Mouse (Mus musculus): ENCODE measurements at regions not wholly inside any gene's neighbourhood (a gene's known extent, or its start where the extent isn't known, plus 50 kb on each side); places are given as distances from the start of the nearest gene placed in this dataset.

DNA sequence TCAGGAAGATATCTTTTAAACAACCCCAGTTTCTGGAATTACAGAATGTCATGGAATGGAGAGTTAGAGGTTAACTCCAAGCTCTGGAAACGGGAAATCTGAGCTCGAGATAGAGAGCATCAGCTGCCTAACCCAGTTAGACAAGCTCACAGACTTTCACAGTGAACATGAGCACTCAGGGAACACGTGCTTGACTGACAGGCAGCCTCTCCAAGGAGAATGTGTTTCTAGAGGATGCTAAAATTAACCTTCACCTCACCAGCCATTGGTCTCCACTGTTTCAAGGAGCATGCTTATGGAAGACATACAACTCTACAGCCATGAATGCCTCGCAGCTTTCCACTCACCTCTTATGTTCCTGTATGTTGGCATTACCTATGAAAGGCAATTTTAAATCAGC, 203.0 kb downstream of the Ankrd50 start:
- TF ChIP-seq CTCF (IDR thresholded peaks at IDR 0.05; ENCODE audit: low read depth) (no peak), EP300 (IDR thresholded peaks at IDR 0.05; ENCODE audit: low read depth) (no peak)
